Mouse (Mus musculus) midbrain, embryonic 12.5 days (tissue): ENCODE data around the gene Arhgap36. TPM values are rescaled to one million over a fixed set of nuclear protein-coding genes. Genes with fewer than 3 reads are reported as not detected.

Source experiments
- ATAC-seq: fragments of 200-750 bp; cut with Nextera tagmentation; 2 replicates; pipeline ENCODE4 v1.8.0; 2017; ENCODE audit warnings: low read depth, moderate TSS enrichment, moderate library complexity; ENCODE audit not compliant: low FRiP score
- H3K27ac ChIP-seq: fragments of 300-500 bp; sonication (generic); replicated peaks from 2 replicates; pipeline ENCODE4 v1.5.1; 2016; ENCODE audit warnings: mild to moderate bottlenecking
- H3K27me3 ChIP-seq: fragments of 300-500 bp; sonication (generic); 2 replicates; pipeline ENCODE4 v1.6.1; 2016; ENCODE audit warnings: mild to moderate bottlenecking
- H3K36me3 ChIP-seq: fragments of 300-500 bp; sonication (generic); 2 replicates; pipeline ENCODE4 v1.6.1; 2016
- H3K4me1 ChIP-seq: fragments of 300-500 bp; sonication (generic); 2 replicates; pipeline ENCODE4 v1.6.1; 2016
- H3K4me2 ChIP-seq: fragments of 300-500 bp; sonication (generic); replicated peaks from 2 replicates; pipeline ENCODE4 v1.6.1; 2016; ENCODE audit warnings: mild to moderate bottlenecking, moderate library complexity
- H3K4me3 ChIP-seq: fragments of 300-500 bp; sonication (generic); 2 replicates; pipeline ENCODE4 v1.5.1; 2016; ENCODE audit warnings: mild to moderate bottlenecking
- H3K9ac ChIP-seq: fragments of 300-500 bp; sonication (generic); replicated peaks from 2 replicates; pipeline ENCODE4 v1.6.1; 2016; ENCODE audit warnings: mild to moderate bottlenecking, moderate library complexity
- H3K9me3 ChIP-seq: fragments of 300-500 bp; sonication (generic); 2 replicates; pipeline ENCODE4 v1.6.1; 2016; ENCODE audit warnings: mild to moderate bottlenecking
- WGBS: fragments of 180-500 bp; shearing (Covaris S2); methylation state at CpG from one replicate; pipeline ENCODE4 v1.1.7; 2016; 5-methylcytosine and 5-hydroxymethylcytosine counted together
- polyA plus RNA-seq: library from polyadenylated mRNA; unstranded; fragments of >200 nt; fragmentation: Nextera tagmentation; extraction: Ambion mirVana; gene quantifications from 2 replicates; pipeline ENCODE4 v1.2.1, GENCODE M21; 2016

Gene Arhgap36
- polyA plus RNA-seq, result 1.2 and 2.1 TPM in 2 replicates

DNA sequence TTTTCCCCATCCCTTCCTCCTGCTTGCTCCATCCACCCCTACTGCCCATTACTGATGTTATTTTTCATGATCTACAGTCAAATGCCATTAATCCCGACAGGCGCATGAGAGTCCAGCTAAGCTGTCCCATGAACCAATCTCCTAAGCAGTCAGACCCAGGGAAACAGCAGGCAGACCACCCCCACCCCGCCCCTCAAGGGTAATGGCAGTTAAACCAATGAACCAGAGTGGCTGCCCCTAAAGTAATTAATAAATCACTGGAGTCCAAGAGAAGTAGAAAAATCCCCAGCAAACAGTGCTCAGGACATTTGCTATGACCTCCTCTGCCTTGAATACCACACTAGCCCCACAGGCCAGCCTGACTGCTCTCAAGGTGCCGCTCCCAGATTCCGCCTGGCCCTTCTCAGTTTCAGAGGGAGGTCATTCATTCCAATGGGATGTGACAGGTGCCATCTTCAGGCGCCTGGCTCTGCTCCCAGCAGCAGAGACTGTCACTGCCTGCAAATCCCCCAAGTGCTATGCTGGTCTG is at the start of gene Arhgap36:
TSS of gene Arhgap36 (plus strand) at position 504 of the 529 bp plus-strand sequence.
- H3K27me3 ChIP-seq, result no peaks in the 10 kb centered on the region
- no peak for ATAC-seq
- H3K4me2 ChIP-seq, result no peak within 1 kb of the TSS
- no peaks in the 10 kb centered on the region for H3K36me3 ChIP-seq
- H3K9me3 ChIP-seq, result no peaks in the 10 kb centered on the region
- no peak within 1 kb of the TSS for H3K27ac ChIP-seq
- no peak within 1 kb of the TSS for H3K9ac ChIP-seq
- no peaks in the 10 kb centered on the region for H3K4me1 ChIP-seq
- 61% methylated on average over 6 of the region's 6 CpGs for WGBS
- no peak within 1 kb of the TSS for H3K4me3 ChIP-seq

DNA sequence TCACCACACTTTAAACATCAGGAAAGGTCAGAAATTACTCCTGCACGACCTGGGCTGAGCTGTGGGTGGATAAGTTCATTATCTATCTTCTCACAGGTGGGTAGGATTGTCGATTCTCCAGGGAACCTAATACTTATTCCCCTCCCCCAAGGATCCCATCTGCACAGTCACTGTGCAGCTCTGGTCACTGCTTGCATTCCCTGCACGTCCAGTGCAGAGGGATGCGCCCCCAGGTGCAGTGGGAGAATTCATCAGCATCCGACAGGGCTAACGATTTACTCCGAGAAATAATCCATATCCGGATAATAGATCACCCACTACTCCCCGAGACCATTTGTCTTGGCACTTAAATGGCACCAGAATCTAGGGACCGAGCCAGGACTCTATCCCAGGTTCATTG is 6.0 kb upstream of the Arhgap36 start:
- no peak overlapping the region for H3K27ac ChIP-seq
- ATAC-seq, result peak; percentile 66
- H3K4me2 ChIP-seq, result no peak overlapping the region
- no peaks in the 10 kb centered on the region for H3K9me3 ChIP-seq
- WGBS, result 64% methylated on average over 10 of the region's 10 CpGs
- no peak overlapping the region for H3K4me3 ChIP-seq
- H3K36me3 ChIP-seq, result no peaks in the 10 kb centered on the region
- H3K27me3 ChIP-seq, result no peaks in the 10 kb centered on the region
- H3K9ac ChIP-seq, result no peak overlapping the region
- no peaks in the 10 kb centered on the region for H3K4me1 ChIP-seq

DNA sequence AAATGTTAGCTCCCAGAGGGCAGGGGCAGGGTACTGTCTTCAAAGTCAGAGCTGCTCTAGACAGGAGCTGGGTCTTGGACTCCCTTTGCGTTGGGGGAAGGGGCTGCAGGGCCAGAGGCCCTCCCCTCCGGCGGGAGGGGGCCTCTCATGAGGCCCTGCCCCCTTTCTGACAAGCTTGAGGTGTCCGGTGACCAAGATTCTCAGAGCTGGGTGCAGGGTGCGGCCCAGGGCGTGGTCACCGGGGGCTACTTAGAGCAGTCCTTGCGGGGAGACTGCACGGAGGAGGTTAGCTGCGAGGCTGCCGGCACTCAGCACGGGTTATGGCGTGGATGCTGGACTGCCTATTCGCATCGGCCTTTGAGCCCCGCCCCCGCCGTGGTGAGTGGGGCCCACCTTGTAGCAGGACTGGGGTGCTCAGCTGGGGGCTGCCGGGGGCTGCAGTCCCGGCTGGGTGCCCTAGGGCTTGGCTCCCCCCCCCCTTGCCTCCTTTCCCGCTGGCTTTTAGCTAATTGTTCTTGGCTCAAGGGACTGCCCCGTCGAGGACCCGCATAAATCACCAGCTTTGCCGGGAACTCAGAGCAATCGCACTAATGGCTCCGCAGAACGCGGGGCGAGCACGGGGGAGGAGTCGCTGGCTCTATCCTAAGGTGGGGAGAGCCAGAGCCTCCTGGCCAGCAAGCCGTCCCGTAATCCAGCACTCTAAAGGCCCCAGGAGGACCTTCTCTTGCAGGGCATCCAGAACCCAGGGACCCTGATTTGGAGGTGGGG is 6.7 kb downstream of the Arhgap36 start:
- H3K4me2 ChIP-seq, result peak overlapping the region; percentile 60
- H3K4me1 ChIP-seq, result no peaks in the 10 kb centered on the region
- no peak overlapping the region for H3K27ac ChIP-seq
- H3K4me3 ChIP-seq, result peak overlapping the region; percentile 39
- no peaks in the 10 kb centered on the region for H3K9me3 ChIP-seq
- H3K36me3 ChIP-seq, result no peaks in the 10 kb centered on the region
- WGBS, result 14% methylated on average over 33 of the region's 34 CpGs
- peak; percentile 84 for ATAC-seq
- no peaks in the 10 kb centered on the region; the same call in 1 of the 2 replicates for H3K27me3 ChIP-seq
- H3K9ac ChIP-seq, result 0 out of 2 replicates have a peak overlapping the region, but pooled peaks have one; percentile 28

DNA sequence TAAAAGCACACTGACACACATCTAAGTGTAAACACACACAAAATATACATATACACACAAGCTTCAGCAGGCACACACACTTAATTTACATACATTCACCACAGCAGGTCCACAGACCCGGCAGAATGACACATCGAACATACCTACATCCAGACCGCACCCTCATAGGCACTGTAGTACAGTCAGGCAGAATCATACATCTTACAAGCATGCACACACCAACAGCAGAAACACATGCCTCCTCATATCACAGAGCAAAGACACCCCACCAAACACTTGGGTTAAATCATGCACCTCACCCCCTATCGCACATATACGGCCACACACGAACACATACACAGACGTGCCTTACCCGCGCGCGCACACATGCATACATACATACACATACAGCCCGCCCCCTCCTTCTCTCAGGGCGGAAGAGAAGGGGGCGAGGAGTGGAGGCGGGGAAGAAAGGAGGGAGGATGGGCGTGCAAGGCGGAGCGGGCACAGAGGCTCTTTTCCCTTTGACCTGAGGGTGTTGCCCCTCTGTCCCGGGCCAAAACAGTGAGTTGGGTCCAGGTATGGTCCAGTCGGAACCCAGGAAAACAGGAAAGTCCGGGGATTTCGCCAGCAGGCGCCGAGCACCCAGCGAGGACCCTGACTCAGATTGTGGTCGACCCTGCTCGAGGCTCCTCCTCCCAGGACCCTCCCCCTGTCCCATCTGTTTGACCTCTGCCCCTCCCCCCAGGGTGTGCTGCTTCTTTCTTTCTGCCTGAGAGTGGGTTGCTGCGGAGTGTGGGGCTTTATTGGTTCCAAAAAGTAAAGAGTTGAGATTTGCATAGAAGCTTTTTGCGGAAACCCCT is 16.4 kb downstream of the Arhgap36 start:
- WGBS, result 31% methylated on average over 26 of the region's 29 CpGs
- H3K27me3 ChIP-seq, result peaks cover 5% of the 10 kb centered on the region; the same call in 1 of the 2 replicates
- peak overlapping the region; percentile 31; the same call in 1 of the 2 replicates for H3K9ac ChIP-seq
- no peaks in the 10 kb centered on the region for H3K4me1 ChIP-seq
- no peaks in the 10 kb centered on the region for H3K9me3 ChIP-seq
- H3K27ac ChIP-seq, result peak overlapping the region; percentile 30; the same call in 1 of the 2 replicates
- H3K4me3 ChIP-seq, result peak overlapping the region; percentile 42
- no peaks in the 10 kb centered on the region for H3K36me3 ChIP-seq
- peak overlapping the region; percentile 54 for H3K4me2 ChIP-seq
- peak; percentile 91 for ATAC-seq

DNA sequence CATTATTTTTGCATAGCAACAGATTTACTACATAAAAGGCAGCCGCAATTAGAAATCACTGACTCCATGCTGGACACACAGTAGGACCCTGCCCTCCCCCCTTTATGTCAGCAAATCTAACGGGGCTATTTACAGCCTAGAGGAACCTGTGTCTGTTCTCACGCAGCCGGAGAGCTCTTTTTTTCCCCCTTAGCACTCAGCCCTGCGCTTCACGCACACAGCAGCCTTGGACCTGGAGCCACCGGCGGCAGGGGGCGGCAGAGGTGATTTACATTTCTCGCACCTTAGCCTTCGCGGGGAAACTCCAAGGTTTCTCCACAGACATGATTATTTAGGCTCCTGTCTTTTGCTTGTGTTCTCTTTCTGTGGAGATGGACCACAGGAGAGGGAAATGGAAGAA is 17.1 kb downstream of the Arhgap36 start:
- ATAC-seq, result peak; percentile 68
- H3K27me3 ChIP-seq, result peaks cover 8% of the 10 kb centered on the region; the same call in 1 of the 2 replicates
- H3K4me3 ChIP-seq, result peak overlapping the region; percentile 42
- H3K4me2 ChIP-seq, result peak overlapping the region; percentile 54
- no peaks in the 10 kb centered on the region for H3K36me3 ChIP-seq
- WGBS, result 25% methylated on average over 12 of the region's 12 CpGs
- H3K9me3 ChIP-seq, result no peaks in the 10 kb centered on the region
- H3K4me1 ChIP-seq, result no peaks in the 10 kb centered on the region
- H3K9ac ChIP-seq, result no peak overlapping the region
- H3K27ac ChIP-seq, result no peak overlapping the region

DNA sequence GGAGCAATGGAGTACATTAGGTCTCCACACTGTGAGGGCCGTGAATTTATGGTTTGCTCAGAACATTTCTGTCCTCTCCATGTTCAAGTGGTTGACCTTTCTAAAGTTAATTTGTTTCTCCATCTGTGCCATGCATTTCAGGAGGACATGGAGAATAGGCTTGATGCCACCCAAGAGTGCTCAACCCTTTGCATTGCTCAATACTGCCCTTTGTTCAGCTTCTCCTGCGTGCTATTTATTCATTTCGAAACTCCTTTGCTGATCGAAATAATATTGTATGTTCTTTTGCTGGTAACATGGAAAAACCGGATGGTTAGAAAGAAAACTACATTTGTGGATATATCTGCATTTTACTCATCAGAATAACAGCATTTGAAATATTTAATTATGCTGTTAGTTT is 25.4 kb downstream of the Arhgap36 start:
- Histone ChIP-seq H3K36me3 (no peaks in the 10 kb centered on the region), H3K4me1 (no peaks in the 10 kb centered on the region), H3K4me3 (no peak overlapping the region), H3K27ac (no peak overlapping the region), H3K4me2 (no peak overlapping the region), H3K27me3 (peaks cover 14% of the 10 kb centered on the region), H3K9ac (no peak overlapping the region), H3K9me3 (no peaks in the 10 kb centered on the region)
- ATAC-seq, result no peak
- WGBS, result 82% methylated on average over 5 of the region's 5 CpGs

DNA sequence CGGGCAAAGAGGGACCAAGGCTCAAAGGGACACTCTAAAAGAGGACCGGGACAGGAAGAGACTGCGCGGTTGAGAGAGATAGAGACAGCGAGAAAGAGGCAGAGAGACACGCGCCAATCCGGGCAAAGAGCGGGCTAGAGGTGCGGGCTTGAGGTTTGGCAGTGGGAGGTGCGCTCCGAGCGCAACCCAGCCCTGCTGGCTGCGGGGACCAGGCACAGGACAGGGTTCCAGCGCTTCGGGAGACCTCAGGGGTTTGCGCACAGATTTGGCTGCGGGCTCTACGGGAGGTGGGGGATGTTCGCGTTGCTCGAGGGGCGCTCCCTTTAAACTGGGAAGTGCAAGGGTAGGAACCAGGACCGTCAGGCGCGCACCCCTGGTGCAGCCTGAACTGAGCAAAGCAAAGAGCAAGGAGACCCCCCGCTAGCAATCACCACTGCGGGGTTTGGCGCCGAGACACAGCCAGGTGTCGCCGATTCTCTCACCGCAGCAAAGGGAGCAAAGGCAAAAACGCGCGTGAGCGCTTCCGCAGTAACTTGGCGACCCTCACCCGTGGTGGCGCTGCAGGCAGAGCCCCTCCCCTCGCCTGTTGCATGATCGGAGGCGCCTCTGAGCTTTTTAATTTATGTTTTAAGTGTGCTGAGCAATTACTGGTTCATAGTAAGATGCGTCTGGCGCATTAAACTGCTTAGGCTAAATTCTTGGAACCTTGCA is 30.1 kb downstream of the Arhgap36 start:
- Histone ChIP-seq H3K4me3 (peak overlapping the region; percentile 40), H3K9ac (0 out of 2 replicates have a peak overlapping the region, but pooled peaks have one; percentile 6), H3K9me3 (no peaks in the 10 kb centered on the region), H3K4me1 (no peaks in the 10 kb centered on the region), H3K4me2 (peak overlapping the region; percentile 63), H3K36me3 (no peaks in the 10 kb centered on the region), H3K27me3 (peaks cover 21% of the 10 kb centered on the region), H3K27ac (no peak overlapping the region)
- WGBS, result 20% methylated on average over 46 of the region's 46 CpGs
- ATAC-seq, result peak; percentile 44; the same call in 1 of the 2 replicates

Other genes with a start within 250 kb of the Arhgap36 start
- 9.9 and 10.3 TPM in 2 replicates for gene Enox2, start 175.7 kb upstream of the Arhgap36 start, polyA plus RNA-seq
- gene Olfr1320, start 208.4 kb downstream of the Arhgap36 start, polyA plus RNA-seq, result not detected in 2 replicates